Mouse (Mus musculus) heart, adult 9 months (tissue): ENCODE measurements around the gene Hist1h1c.

Source experiments
- DNase-seq, 2 experiments: peaks; one replicate each; pipeline ENCODE4 v3.0.0; 2022; ENCODE audit warnings: low spot score in 2 of 2

Hist1h1c gene

GRCm38 (mm10) chr13:23745381-23746161, 7.0 kb downstream of the Hist1h1c start, which contains the start of gene Hist1h3c:
Gene Hist1h3c, minus strand, starts transcription at chr13:23745602.
- peak; percentile 75 to 83 for DNase-seq

- DNase-seq = peak; percentile 88 to 95
Observed at GRCm38 (mm10) chr13:23746201-23747080, 7.8 kb downstream of the Hist1h1c start, which contains the start of gene Hist1h2bb. Gene Hist1h2bb, plus strand, starts transcription at chr13:23746734.

GRCm38 (mm10) chr13:23747081-23747891, 8.7 kb downstream of the Hist1h1c start:
- no peak for DNase-seq

GRCm38 (mm10) chr13:23747892-23748288, 9.3 kb downstream of the Hist1h1c start:
- no peak for DNase-seq

GRCm38 (mm10) chr13:23749563-23750121, 11.0 kb downstream of the Hist1h1c start:
- DNase-seq = no peak

- peak in 1 of 2 experiments; percentile 51 for DNase-seq
Observed at GRCm38 (mm10) chr13:23750839-23751477, 12.3 kb downstream of the Hist1h1c start, which contains the start of gene Hist1h2ab. Gene Hist1h2ab, plus strand, starts transcription at chr13:23751126.

GRCm38 (mm10) chr13:23751478-23751956, 12.9 kb downstream of the Hist1h1c start:
- no peak for DNase-seq

GRCm38 (mm10) chr13:23752067-23752741, 13.6 kb downstream of the Hist1h1c start, which contains the start of gene Hist1h3b:
Gene Hist1h3b, plus strand, starts transcription at chr13:23752267.
- DNase-seq = peak; percentile 49 to 73

- DNase-seq = no peak
Observed at GRCm38 (mm10) chr13:23752742-23753172, 14.1 kb downstream of the Hist1h1c start.

GRCm38 (mm10) chr13:23753314-23754078, 14.9 kb downstream of the Hist1h1c start:
- no peak for DNase-seq

- no peak for DNase-seq
Observed at GRCm38 (mm10) chr13:23755000-23755399, 16.4 kb downstream of the Hist1h1c start.

GRCm38 (mm10) chr13:23756790-23757189, 18.2 kb downstream of the Hist1h1c start, which contains the start of gene Hist1h4b:
Gene Hist1h4b, plus strand, starts transcription at chr13:23757013.
- DNase-seq = peak; percentile 83 to 86

- no peak for DNase-seq
Observed at GRCm38 (mm10) chr13:23757211-23757773, 18.7 kb downstream of the Hist1h1c start.

- no peak for DNase-seq
Observed at GRCm38 (mm10) chr13:23757921-23758320, 19.3 kb downstream of the Hist1h1c start.

GRCm38 (mm10) chr13:23759251-23759771, 20.7 kb downstream of the Hist1h1c start:
- DNase-seq = no peak

- no peak for DNase-seq
Observed at GRCm38 (mm10) chr13:23759916-23760239, 21.3 kb downstream of the Hist1h1c start.

GRCm38 (mm10) chr13:23760240-23760971, 21.8 kb downstream of the Hist1h1c start:
- no peak for DNase-seq
